Mouse (Mus musculus) liver, embryonic 16.5 days (tissue): ENCODE data around the gene Tpo. TPM values are rescaled to one million over a fixed set of nuclear protein-coding genes. Genes with fewer than 3 reads are reported as not detected.

Source experiments
- ATAC-seq: fragments of 200-750 bp; cut with Nextera tagmentation; 2 replicates; pipeline ENCODE4 v1.8.0; 2017; ENCODE audit warnings: low read depth, mild to moderate bottlenecking, moderate number of reproducible peaks, moderate library complexity
- H3K27ac ChIP-seq: fragments of 300-500 bp; sonication (generic); 2 replicates; pipeline ENCODE4 v1.5.1; 2014; ENCODE audit warnings: mild to moderate bottlenecking, low read length
- H3K27me3 ChIP-seq: fragments of 300-500 bp; sonication (generic); 2 replicates; pipeline ENCODE4 v1.6.1; 2014; ENCODE audit warnings: low read depth, low read length, mixed read lengths; ENCODE audit not compliant: control insufficient read depth, insufficient read depth
- H3K36me3 ChIP-seq: fragments of 300-500 bp; sonication (generic); 2 replicates; pipeline ENCODE4 v1.6.1; 2014; ENCODE audit warnings: mild to moderate bottlenecking; ENCODE audit not compliant: control insufficient read depth, insufficient read depth
- H3K4me1 ChIP-seq: fragments of 300-500 bp; sonication (generic); 2 replicates; pipeline ENCODE4 v1.6.1; 2014; ENCODE audit warnings: low read depth, low read length, mixed read lengths; ENCODE audit not compliant: control insufficient read depth
- H3K4me2 ChIP-seq: fragments of 300-500 bp; sonication (generic); 2 replicates; pipeline ENCODE4 v1.6.1; 2014; ENCODE audit warnings: low read depth, low read length, mixed read lengths
- H3K4me3 ChIP-seq: fragments of 300-500 bp; sonication (generic); 2 replicates; pipeline ENCODE4 v1.5.1; 2014; ENCODE audit warnings: low read depth, mild to moderate bottlenecking, low read length
- H3K9ac ChIP-seq: fragments of 300-500 bp; sonication (generic); 2 replicates; pipeline ENCODE4 v1.6.1; 2014; ENCODE audit warnings: low read depth, low read length
- H3K9me3 ChIP-seq: fragments of 300-500 bp; sonication (generic); replicated peaks from 2 replicates; pipeline ENCODE4 v1.6.1; 2016; ENCODE audit warnings: low read length; ENCODE audit not compliant: control insufficient read depth
- WGBS: fragments of 180-500 bp; shearing (Covaris S2); extraction: QIAGEN DNeasy Blood & Tissue Kit; methylation state at CpG from one replicate; pipeline ENCODE4 v1.1.7; 2014; ENCODE audit not compliant: insufficient replicate concordance; 5-methylcytosine and 5-hydroxymethylcytosine counted together
- polyA plus RNA-seq: library from polyadenylated mRNA; unstranded; fragments of >200 nt; fragmentation: Nextera tagmentation; extraction: Ambion mirVana; gene quantifications from 2 replicates; pipeline ENCODE4 v1.2.1, GENCODE M21; 2015

Tpo gene
- polyA plus RNA-seq, 1 experiment from 2014 or later: not detected

GRCm38 (mm10) chr12:30160475-30160874 lies 28.1 kb upstream of the Tpo start:
- no peak overlapping the region for H3K9ac ChIP-seq
- 62% methylated on average over 3 of the region's 3 CpGs for WGBS
- no peaks in the 10 kb centered on the region for H3K4me1 ChIP-seq
- H3K27ac ChIP-seq: no peak overlapping the region
- H3K9me3 ChIP-seq: no peaks in the 10 kb centered on the region
- H3K27me3 ChIP-seq: no peaks in the 10 kb centered on the region
- no peak overlapping the region for H3K4me2 ChIP-seq
- H3K4me3 ChIP-seq: no peak overlapping the region
- no peaks in the 10 kb centered on the region for H3K36me3 ChIP-seq
- no peak for ATAC-seq

- Histone ChIP-seq H3K4me2 (no peak overlapping the region), H3K27me3 (no peaks in the 10 kb centered on the region), H3K9me3 (no peaks in the 10 kb centered on the region), H3K36me3 (no peaks in the 10 kb centered on the region), H3K27ac (no peak overlapping the region), H3K9ac (no peak overlapping the region), H3K4me1 (no peaks in the 10 kb centered on the region), H3K4me3 (no peak overlapping the region)
- 63% methylated on average over 8 of the region's 8 CpGs for WGBS
- no peak for ATAC-seq
Observed at GRCm38 (mm10) chr12:30159788-30160187, 27.4 kb upstream of the Tpo start.

GRCm38 (mm10) chr12:30154079-30154673 lies 21.8 kb upstream of the Tpo start:
- ATAC-seq: no peak
- Histone ChIP-seq H3K4me3 (no peak overlapping the region), H3K9me3 (no peaks in the 10 kb centered on the region), H3K27ac (no peak overlapping the region), H3K9ac (no peak overlapping the region), H3K4me2 (no peak overlapping the region), H3K36me3 (no peaks in the 10 kb centered on the region), H3K4me1 (no peaks in the 10 kb centered on the region), H3K27me3 (no peaks in the 10 kb centered on the region)
- WGBS: 53% methylated on average over 7 of the region's 7 CpGs

GRCm38 (mm10) chr12:30142085-30142484 lies 9.7 kb upstream of the Tpo start:
- no peaks in the 10 kb centered on the region for H3K9me3 ChIP-seq
- no peaks in the 10 kb centered on the region for H3K27me3 ChIP-seq
- H3K27ac ChIP-seq: no peak overlapping the region
- H3K36me3 ChIP-seq: no peaks in the 10 kb centered on the region
- no peak overlapping the region for H3K4me2 ChIP-seq
- WGBS: 45% methylated on average over 3 of the region's 3 CpGs
- no peak for ATAC-seq
- H3K4me3 ChIP-seq: no peak overlapping the region
- no peak overlapping the region for H3K9ac ChIP-seq
- H3K4me1 ChIP-seq: no peaks in the 10 kb centered on the region

- H3K4me1 ChIP-seq: no peaks in the 10 kb centered on the region
- H3K36me3 ChIP-seq: no peaks in the 10 kb centered on the region
- no peak for ATAC-seq
- H3K27ac ChIP-seq: no peak overlapping the region
- no peak overlapping the region for H3K4me2 ChIP-seq
- WGBS: 63% methylated on average over 6 of the region's 6 CpGs
- no peaks in the 10 kb centered on the region for H3K9me3 ChIP-seq
- H3K9ac ChIP-seq: no peak overlapping the region
- H3K27me3 ChIP-seq: no peaks in the 10 kb centered on the region
- H3K4me3 ChIP-seq: no peak overlapping the region
Observed at GRCm38 (mm10) chr12:30129411-30129716, 3.1 kb downstream of the Tpo start.

- Histone ChIP-seq H3K9me3 (no peaks in the 10 kb centered on the region), H3K4me1 (no peaks in the 10 kb centered on the region), H3K27ac (no peak overlapping the region), H3K9ac (no peak overlapping the region), H3K36me3 (no peaks in the 10 kb centered on the region), H3K4me3 (no peak overlapping the region), H3K27me3 (no peaks in the 10 kb centered on the region), H3K4me2 (no peak overlapping the region)
- no peak for ATAC-seq
- 45% methylated on average over 7 of the region's 7 CpGs for WGBS
Observed at GRCm38 (mm10) chr12:30128561-30129410, 3.6 kb downstream of the Tpo start.

- ATAC-seq: no peak
- WGBS: 56% methylated on average over 7 of the region's 7 CpGs
Observed at GRCm38 (mm10) chr12:30122347-30122746, 10.1 kb downstream of the Tpo start.

GRCm38 (mm10) chr12:30112271-30112670 lies 20.2 kb downstream of the Tpo start:
- Histone ChIP-seq H3K9ac (no peak overlapping the region), H3K4me2 (no peak overlapping the region), H3K4me1 (no peaks in the 10 kb centered on the region), H3K36me3 (no peaks in the 10 kb centered on the region), H3K4me3 (no peak overlapping the region), H3K27ac (no peak overlapping the region), H3K9me3 (no peaks in the 10 kb centered on the region), H3K27me3 (no peaks in the 10 kb centered on the region)
- 60% methylated on average over 2 of the region's 2 CpGs for WGBS
- ATAC-seq: no peak

More at GRCm38 (mm10) chr12:30122347-30122746, 10.1 kb downstream of the Tpo start:
- no peaks in the 10 kb centered on the region for H3K27me3 ChIP-seq
- no peaks in the 10 kb centered on the region for H3K36me3 ChIP-seq
- H3K4me1 ChIP-seq: no peaks in the 10 kb centered on the region
- no peak overlapping the region for H3K27ac ChIP-seq
- peaks cover 3% of the 10 kb centered on the region; the same call in 1 of the 2 replicates for H3K9me3 ChIP-seq
- no peak overlapping the region for H3K4me2 ChIP-seq
- H3K4me3 ChIP-seq: no peak overlapping the region
- no peak overlapping the region for H3K9ac ChIP-seq
